Mouse (Mus musculus) inflammation-experienced regulatory T-cells, adult 6 months (primary cell): Measurements from ENCODE around the gene Speer4d. TPM values are rescaled to one million over a fixed set of nuclear protein-coding genes. Genes with fewer than 3 reads are reported as not detected.

ENCODE experiments used
- polyA plus RNA-seq, 3 experiments: library from polyadenylated mRNA; unstranded; fragments of 100-300 nt; shearing (Covaris generic); gene quantifications; one replicate each; pipeline ENCODE4 v1.2.1; 2017

The Speer4d gene
- polyA plus RNA-seq, 3 experiments from 2014 or later = not detected

Other genes starting within 250 kb of the Speer4d start
- under 1 TPM in 1 of 3 experiments, not detected in 2; 0.47 TPM for gene Gm21149, start 142.5 kb upstream of the Speer4d start, polyA plus RNA-seq
- gene Gm21190, start 89.8 kb upstream of the Speer4d start, polyA plus RNA-seq = not detected
- not detected for gene Gm21083, start 41.7 kb upstream of the Speer4d start, polyA plus RNA-seq
- gene 4930572O03Rik, start 38.0 kb downstream of the Speer4d start, polyA plus RNA-seq = not detected
- not detected for gene Speer4c, start 95.2 kb downstream of the Speer4d start, polyA plus RNA-seq